Mouse (Mus musculus) left cerebral cortex, postnatal 25 days (tissue): ENCODE measurements around the gene Snrpa1. TPM values are rescaled to one million over a fixed set of nuclear protein-coding genes. Genes with fewer than 3 reads are reported as not detected.
A peak's percentile ranks its signal among the peaks of the same experiment; 100 is the strongest.

Experiments
- DNase-seq, 2 experiments: peaks; one replicate each; pipeline ENCODE4 v3.0.0; 2022; ENCODE audit warnings: low spot score in 2 of 2, mixed read lengths in 1 of 2
- intact Hi-C: fragments of 180-260 bp; cut with DNase I; formaldehyde crosslinking; loops from one replicate; pipeline ENCODE4 v1.15.1; 2025
- total RNA-seq, 2 experiments: library from RNA; stranded (reverse); gene quantifications; 2 replicates each; pipeline ENCODE4 v1.2.3; 2021

Snrpa1 gene
- total RNA-seq, 2 experiments from 2014 or later, result 29.8 to 33.1 TPM

GRCm38 (mm10) chr7:66061057-66061456, 2.3 kb downstream of the Snrpa1 start:
- intact Hi-C loops, result no loop called here
- no peak for DNase-seq

GRCm38 (mm10) chr7:66076411-66076810, 17.6 kb downstream of the Snrpa1 start:
- intact Hi-C loops, result no loop called here
- DNase-seq, result peak in 1 of 2 experiments; percentile 36

DNA sequence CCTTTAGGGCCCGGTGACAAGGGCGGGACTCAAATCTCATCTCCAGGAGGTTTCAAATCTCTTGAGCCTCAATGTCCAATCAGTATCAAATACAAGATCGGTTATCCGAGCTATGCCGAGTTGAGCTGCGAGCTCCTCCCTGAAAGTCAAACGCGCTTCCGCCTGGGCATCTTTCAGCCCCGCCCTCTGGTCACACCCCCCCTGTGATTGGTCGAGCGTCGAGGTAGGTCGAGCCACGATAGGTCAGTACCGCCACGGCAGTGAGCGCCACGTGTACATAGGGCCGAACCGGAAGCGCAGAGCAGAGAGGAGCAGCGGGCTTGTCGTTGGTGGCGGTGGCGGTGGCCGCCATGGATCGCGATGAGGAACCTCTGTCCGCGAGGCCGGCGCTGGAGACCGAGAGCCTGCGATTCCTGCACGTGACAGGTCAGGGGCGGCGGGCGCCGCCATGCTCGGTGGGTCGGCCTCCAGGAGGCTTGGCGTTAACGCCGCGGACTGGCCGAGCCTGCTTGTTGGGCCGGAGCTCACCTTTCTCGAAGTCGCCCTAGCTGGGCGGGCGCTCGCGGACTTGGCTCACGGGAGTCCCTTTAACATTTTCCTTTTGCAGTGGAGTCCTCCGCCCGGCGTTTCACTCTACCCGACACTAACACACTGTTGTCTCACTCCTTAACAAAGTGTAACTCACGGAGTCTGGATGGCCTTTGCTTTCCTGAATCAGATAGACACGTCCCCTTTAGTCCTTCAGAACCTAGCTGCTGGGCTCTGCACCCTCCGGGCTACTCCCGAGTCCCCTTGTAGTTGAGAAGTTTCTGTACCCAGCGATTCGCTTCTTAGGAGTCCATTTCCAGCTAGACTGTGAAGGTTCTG, 20.8 kb downstream of the Snrpa1 start, which contains the start of gene Selenos:
TSS of gene Selenos (plus strand) at position 286 of the 867 bp plus-strand sequence.
- DNase-seq, result peak; percentile 95 to 99
- intact Hi-C loops, result no loop called here

DNA sequence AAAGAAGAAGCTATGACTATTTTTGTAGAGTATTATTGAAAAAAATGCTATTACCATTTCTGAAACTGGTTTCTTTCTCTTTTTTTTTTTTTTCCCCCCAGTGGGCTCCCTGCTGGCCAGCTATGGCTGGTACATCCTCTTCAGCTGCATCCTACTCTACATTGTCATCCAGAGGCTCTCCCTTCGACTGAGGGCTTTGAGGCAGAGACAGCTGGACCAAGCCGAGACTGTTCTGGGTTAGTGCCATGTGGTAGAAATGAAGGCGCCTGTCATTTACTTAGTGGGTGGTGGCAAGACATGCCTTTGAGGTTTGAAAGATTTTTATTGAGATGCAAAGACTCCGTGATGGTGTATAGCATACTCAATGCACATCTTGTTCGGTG, 21.4 kb downstream of the Snrpa1 start:
- peak in 1 of 2 experiments; percentile 45 for DNase-seq
- intact Hi-C loops, result no loop called here

DNA sequence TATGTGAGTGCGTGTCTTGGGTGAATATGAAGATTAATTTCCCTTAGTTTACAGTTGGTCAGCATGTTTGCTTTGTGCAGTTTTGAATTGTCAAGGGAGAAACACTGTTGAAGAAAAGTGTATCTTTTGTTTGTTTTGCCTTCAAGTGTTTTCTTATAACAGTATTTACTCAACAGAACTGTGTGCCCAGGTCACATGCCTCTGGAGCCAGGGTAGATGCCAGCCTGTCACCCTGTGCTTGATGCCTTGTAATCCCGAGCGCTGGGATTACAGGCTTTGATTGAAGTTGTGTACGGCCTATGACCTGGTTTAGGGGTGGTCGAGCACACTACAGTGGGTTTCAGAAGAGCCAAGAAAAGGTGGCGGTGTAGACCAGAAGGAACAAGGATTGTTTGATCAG, 25.0 kb downstream of the Snrpa1 start:
- DNase-seq, result no peak
- intact Hi-C loops, result no loop called here

DNA sequence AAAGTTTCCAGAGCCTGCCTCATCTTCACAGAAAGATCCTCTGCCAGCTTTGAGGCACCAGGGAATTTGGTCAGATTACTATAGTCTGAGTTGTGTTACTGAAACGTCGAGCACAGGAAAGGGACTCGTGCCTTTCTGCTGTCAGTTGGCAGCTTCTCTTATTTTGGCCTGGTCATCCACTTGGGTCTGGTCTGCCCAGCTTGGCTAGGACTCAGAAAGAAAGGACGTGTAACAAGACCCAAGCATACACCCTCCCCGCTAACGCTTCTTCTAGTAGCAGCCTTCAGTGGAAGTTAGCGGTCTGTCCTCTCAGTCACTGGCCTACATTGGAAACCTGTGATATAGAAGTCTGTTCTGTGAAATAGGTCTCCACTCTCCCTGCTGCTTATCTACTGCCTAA, 25.7 kb downstream of the Snrpa1 start:
- intact Hi-C loops, result no loop called here
- no peak for DNase-seq

DNA sequence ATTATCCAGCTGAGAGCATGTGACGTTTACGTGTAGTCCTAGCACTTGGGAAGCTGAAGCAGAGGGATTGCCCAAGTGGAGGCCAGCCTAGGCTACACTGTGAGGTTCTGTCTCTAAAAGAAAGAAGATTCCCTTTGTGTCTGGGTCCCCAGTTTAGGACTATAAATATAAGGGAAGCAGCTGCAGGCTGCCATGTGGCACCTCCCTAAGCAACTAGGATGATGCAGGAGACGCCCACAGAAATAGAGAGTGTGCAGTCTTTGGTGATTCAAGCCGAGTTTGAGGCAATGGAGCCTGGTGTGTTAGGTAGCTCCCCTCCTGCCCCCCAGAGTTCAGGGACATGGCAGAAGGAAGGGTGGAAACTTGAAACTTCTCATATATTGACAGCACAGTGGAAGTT, 28.8 kb downstream of the Snrpa1 start:
- intact Hi-C loops, result no loop called here
- DNase-seq, result peak; percentile 54 to 90

GRCm38 (mm10) chr7:66088077-66088476, 29.3 kb downstream of the Snrpa1 start:
- peak in 1 of 2 experiments; percentile 83 for DNase-seq
- intact Hi-C loops, result no loop called here

GRCm38 (mm10) chr7:66090676-66091190, 31.9 kb downstream of the Snrpa1 start:
- DNase-seq, result no peak
- intact Hi-C loops, result no loop called here

GRCm38 (mm10) chr7:66091553-66091952, 32.8 kb downstream of the Snrpa1 start:
- intact Hi-C loops, result no loop called here
- no peak for DNase-seq

DNA sequence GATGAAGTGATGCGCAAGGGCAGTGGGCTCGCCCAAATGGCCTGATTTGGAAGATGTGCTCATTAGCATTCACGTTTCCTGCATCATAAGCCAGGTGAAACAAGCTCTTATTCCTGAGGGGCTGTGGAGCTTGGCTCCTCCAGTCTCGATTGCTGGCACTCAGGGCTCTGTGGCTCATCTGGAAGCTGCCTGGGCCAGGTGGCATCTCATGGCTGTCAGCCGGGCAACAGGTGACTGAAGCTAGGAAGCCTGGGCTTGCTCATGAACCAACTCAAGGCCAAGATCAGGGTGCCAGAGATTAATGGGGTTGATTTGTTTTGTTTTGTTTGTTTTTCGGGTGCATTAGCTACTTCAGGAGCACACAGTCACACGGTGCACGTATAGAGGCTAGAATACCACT, 33.9 kb downstream of the Snrpa1 start:
- no peak for DNase-seq
- intact Hi-C loops, result no loop called here

DNA sequence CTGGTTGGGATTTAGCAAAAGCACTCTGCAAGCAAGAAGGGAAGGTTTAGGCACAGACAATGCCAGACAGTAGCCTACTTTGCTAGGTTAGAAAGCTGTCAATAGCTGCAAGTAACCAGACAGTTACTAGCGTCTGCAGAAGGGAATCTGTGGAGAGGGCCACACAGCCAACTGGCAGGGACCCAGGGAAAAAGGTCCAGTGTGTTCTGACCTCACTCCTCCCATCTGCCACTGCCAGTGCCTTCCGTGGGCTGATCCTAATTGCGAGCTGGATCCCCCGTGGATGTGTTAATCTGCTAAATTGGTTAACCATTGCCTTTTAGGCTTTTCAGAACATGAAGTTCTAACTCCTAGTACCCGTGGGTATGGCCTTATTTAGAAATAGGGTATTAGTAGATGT, 35.3 kb downstream of the Snrpa1 start:
- DNase-seq, result no peak
- intact Hi-C loops, result no loop called here

DNA sequence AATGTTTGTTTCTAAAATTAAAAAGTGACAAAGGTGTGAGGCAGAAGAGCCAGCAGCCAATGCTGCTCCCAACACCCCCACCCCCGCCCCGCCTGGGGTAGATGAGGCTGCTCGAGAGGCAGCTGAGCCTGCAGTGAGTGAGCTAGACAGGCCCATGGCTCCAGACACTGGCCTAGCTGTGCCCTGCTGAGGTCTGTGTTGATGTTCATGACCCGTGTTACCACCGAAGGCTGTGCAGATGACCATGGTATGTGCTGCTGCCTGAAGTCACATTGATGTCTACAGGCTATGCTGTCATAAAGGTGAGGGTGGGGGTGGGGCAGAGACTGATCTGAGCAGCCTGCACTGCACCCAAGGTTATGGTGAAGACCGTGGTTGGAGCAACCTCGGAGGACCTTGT, 40.0 kb downstream of the Snrpa1 start:
- DNase-seq, result no peak

DNA sequence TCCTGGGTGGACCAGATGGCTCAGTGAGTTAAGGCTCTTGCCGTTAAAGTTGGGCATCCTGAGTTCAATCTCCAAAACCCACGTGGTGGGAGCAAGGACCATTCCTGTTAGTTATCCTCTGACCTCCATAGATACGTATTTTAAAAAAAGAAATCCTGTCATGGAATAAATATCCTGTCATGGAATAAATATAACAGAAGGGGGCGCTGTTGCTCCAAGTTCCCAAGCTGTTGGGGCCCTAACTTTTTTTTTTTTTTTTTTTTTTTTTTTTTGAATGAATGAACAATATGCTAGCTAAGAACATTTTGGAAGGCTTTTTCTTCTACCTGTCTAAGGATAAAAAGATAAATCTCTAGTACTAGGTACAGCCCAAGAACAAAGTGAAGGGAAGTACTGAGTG, 43.1 kb downstream of the Snrpa1 start:
- peak in 1 of 2 experiments; percentile 34 for DNase-seq
- intact Hi-C loops, result loop anchor here (1.0 to 5.0 kb wide), 2 partner anchors 198 to 285 kb away; partner anchors contain the start of gene Lrrk1

More for the DNA sequence above, 40.0 kb downstream of the Snrpa1 start:
- intact Hi-C loops, result no loop called here

- DNase-seq, result no peak
- intact Hi-C loops, result loop anchor here (5.0 kb wide), 1 partner anchor 283 kb away; the partner anchor contains the start of gene Lrrk1
Measured at GRCm38 (mm10) chr7:66104531-66104930, 45.7 kb downstream of the Snrpa1 start.

DNA sequence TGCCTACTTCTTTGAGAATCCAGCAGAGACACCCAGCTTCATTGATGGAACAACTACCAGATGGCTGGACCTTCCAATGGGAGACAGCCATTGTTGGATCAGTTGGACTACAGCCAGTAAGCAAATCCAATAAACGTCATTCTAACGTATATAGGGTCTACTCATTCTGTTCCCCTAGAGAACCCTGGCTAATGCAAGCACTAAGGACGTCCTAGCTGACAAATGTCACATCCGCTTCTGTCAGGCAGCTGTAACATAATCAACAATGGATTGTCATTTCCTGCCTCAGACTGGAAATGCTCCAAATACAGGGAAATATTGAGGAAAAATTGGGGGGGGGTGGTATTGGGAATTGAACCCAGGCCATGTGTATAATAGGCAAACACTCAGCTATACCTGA, 47.0 kb downstream of the Snrpa1 start:
- intact Hi-C loops, result loop anchor here (5.0 kb wide), 1 partner anchor 557 kb away; no protein-coding TSS in a partner anchor
- DNase-seq, result no peak

DNA sequence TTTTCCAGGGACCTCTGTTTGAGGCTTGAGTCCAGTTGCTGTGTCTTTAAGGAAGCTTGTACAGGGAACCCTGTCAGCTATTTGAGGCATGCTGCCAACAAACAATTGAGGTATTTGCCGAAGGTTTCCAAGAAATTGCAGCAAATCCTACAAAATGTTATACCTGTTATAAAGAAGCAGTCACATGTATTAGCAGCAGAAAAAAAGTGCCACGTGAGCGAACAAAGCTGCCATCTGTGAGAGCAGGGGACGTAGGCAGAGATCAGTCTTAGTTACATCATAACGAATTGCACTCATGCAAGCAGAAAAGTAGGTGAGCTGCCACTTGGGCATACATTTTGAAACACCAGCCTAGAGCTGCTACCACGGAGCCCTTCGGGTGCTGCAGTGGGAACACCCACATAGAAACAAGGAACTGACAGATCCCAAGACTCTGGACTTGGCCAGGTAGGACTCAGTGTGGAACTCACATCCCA, 47.8 kb downstream of the Snrpa1 start:
- peak in 1 of 2 experiments; percentile 50 for DNase-seq
- intact Hi-C loops, result loop anchor here (5.0 kb wide), 1 partner anchor 556 kb away; no protein-coding TSS in a partner anchor

GRCm38 (mm10) chr7:66107206-66107605, 48.4 kb downstream of the Snrpa1 start:
- no peak for DNase-seq
- intact Hi-C loops, result loop anchor here (5.0 kb wide), 1 partner anchor 555 kb away; no protein-coding TSS in a partner anchor

GRCm38 (mm10) chr7:66107930-66108329, 49.1 kb downstream of the Snrpa1 start:
- DNase-seq, result no peak
- intact Hi-C loops, result loop anchor here (2.0 to 5.0 kb wide), 2 partner anchors 143 to 554 kb away; no protein-coding TSS in a partner anchor
